Mouse (Mus musculus): ENCODE measurements around the gene Spint5. TPM values are rescaled to one million over a fixed set of nuclear protein-coding genes. Genes with fewer than 3 reads are reported as not detected.

Spint5 gene
- polyA plus RNA-seq, 1 experiment = not detected

DNA sequence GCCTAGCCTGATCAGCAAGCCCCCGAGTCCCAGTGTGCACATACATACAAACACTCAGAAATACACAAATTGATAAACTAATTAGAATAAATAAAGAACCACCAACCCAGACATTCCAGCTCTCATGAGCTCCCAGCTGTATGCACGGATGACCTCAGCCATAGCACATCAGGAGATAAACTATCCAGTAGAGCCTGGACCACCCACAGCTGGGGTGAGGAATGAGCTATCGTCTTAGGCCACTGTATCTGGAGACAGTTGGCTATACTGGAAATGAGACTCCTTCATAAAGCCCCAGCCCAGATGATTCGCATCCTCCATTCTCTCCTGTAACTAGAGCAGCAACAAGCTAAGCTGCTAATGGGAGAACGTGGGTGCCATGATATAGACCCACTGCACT is 19.7 kb downstream of the Spint5 start:
- Histone ChIP-seq H3K4me3 (ENCODE audit: insufficient read depth, low read length) (no peak overlapping the region), H3K4me1 (ENCODE audit: control insufficient read depth, insufficient read depth, low read length) (peaks cover 6% of the 10 kb centered on the region), H3K27ac (ENCODE audit: insufficient read depth, low read length) (no peak overlapping the region)
- TF ChIP-seq CTCF (IDR thresholded peaks at IDR 0.05; ENCODE audit: borderline replicate concordance, insufficient read depth, low read length) (no peak), POLR2A (IDR thresholded peaks at IDR 0.05; ENCODE audit: low read depth, low read length) (no peak)

DNA sequence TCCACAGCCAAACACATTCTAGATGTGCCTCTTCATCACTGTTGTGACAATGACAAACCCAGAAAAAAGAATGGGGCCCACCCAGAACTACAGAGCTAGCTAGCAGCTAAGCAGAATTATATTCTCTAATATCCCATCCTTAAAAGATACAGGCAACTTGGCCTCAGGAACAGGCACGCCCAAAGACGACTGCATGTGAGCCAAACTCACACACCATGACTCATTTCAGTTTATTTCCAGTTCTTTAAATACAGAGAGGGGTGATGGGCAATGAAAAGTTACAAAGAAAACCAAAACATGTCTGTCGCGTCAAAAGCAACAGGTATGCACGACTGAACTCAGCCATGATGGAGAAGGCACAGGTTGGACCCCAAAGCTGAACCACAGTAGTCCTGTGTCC is 20.3 kb downstream of the Spint5 start:
- TF ChIP-seq POLR2A (IDR thresholded peaks at IDR 0.05; ENCODE audit: low read depth, low read length) = no peak
- TF ChIP-seq CTCF (IDR thresholded peaks at IDR 0.05; ENCODE audit: borderline replicate concordance, insufficient read depth, low read length) = no peak
- Histone ChIP-seq H3K4me1 (ENCODE audit: control insufficient read depth, insufficient read depth, low read length) (peaks cover 6% of the 10 kb centered on the region), H3K27ac (ENCODE audit: insufficient read depth, low read length) (no peak overlapping the region), H3K4me3 (ENCODE audit: insufficient read depth, low read length) (no peak overlapping the region)

DNA sequence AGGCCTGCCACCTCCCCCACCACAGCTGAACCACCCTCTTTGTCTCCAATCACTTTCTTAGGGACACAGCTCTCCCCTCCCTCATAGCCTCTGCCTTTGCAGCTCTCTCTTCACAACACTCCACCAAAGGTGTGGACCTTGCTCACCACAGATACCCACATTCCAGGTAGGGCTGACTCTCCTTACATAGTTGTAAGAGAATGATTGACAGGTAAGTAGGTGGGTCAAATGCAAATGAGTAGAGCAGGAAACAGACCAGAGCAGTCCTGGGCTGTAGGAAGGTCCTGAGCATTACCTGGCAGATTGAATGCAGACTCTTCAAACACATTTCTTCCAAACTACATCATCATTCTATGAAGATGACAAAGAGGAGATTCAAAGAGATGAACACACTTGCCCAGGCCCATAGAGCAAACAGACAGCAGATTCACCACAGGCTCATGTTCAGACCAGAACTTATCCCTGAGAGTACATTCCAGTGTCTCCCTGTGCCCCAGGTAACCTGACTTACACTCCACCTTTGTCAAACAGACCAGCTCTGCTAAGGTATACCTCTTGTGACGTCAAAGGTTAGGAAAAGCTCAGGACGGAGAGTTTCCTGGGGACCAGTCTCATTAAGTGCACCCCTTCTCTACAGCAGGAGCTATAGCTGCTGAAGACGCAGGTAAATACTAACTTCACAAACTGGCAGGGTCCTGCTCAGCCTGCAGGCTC is 22.4 kb downstream of the Spint5 start:
- no peak overlapping the region for H3K27ac ChIP-seq (ENCODE audit: insufficient read depth, low read length)
- TF ChIP-seq POLR2A (IDR thresholded peaks at IDR 0.05; ENCODE audit: low read depth, low read length) (no peak), CTCF (IDR thresholded peaks at IDR 0.05; ENCODE audit: borderline replicate concordance, insufficient read depth, low read length) (no peak)
- no peak overlapping the region for H3K4me3 ChIP-seq (ENCODE audit: insufficient read depth, low read length)
- peaks cover 6% of the 10 kb centered on the region for H3K4me1 ChIP-seq (ENCODE audit: control insufficient read depth, insufficient read depth, low read length)

DNA sequence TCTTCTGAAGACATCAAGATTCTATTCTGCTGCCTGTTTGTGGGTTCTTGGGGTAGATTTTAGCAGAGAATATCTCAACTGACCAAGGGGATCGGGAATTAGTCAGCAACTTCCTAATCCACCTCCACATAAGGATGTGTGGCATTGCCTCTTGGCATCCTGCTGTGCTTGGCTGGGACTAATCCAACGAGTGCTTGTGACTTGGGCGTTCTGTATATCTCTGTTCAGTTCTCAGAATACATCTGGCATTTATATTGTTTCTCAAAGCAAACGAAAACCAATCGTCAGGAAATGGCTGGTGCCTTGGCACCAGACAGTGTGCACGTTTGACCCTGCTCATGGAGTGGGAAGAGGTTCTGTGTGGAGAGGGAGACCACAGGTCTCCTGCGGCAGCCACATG is 24.8 kb downstream of the Spint5 start:
- H3K4me3 ChIP-seq (ENCODE audit: insufficient read depth, low read length) = no peak overlapping the region

DNA sequence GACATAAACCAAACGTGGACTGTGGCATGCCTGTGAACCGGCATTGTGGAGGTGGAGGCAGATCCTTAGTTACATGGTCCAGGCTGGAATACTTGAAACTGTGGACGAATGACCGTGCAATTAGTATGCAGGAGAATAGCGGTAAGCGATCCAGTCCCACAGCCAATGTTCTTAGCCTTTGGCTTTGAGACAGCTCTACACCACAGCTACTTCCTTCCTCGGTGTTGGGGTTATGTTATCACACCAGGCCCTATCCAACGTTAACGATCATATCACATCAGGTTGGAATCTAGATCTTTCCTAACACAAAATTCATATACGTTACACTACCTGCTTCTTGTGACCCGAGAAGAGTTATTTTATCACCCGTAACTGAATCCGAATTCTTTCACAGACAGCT is 29.9 kb downstream of the Spint5 start:
- peaks cover 7% of the 10 kb centered on the region for H3K4me1 ChIP-seq (ENCODE audit: control insufficient read depth, insufficient read depth, low read length)
- TF ChIP-seq CTCF (IDR thresholded peaks at IDR 0.05; ENCODE audit: borderline replicate concordance, insufficient read depth, low read length) (no peak), POLR2A (IDR thresholded peaks at IDR 0.05; ENCODE audit: low read depth, low read length) (no peak)
- H3K27ac ChIP-seq (ENCODE audit: insufficient read depth, low read length) = no peak overlapping the region
- H3K4me3 ChIP-seq (ENCODE audit: insufficient read depth, low read length) = peak overlapping the region; percentile 71

More for the DNA sequence above, 24.8 kb downstream of the Spint5 start:
- TF ChIP-seq POLR2A (IDR thresholded peaks at IDR 0.05; ENCODE audit: low read depth, low read length) = no peak
- no peak for TF ChIP-seq CTCF (IDR thresholded peaks at IDR 0.05; ENCODE audit: borderline replicate concordance, insufficient read depth, low read length)
- Histone ChIP-seq H3K27ac (ENCODE audit: insufficient read depth, low read length) (no peak overlapping the region), H3K4me1 (ENCODE audit: control insufficient read depth, insufficient read depth, low read length) (peaks cover 5% of the 10 kb centered on the region)

DNA sequence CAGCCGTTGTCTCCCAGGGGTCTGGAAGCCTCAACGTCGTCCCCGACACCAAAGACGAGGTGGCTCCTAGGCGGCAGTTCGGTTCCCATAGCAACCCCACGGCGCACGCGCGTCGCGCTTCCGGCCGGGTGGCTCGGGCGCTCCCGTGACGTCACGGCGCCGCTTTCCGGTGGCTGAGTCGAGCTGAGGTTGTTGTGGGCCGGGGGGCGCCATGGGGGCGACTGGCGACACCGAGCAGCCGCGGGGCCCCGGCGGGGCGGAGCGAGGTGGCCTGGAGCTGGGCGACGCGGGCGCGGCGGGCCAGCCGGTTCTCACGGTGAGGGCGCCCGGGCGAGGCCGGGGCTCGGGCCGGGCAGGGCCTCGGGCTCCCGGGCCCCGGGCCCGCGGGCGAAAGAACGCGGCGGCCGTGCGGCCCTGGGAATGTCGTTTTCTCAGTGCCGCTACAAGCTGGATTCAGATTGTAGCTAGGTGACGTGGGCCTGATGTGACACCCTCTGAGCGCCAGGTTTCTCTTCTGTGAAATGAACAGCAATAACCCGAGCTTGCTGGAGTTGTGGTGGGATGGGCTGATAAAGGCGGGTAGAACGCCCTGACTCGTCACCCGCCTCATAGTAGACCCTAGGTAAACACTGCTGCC is 30.9 kb downstream of the Spint5 start, which contains the start of the genes Wfdc3 and Dnttip1:
Gene Wfdc3 (minus strand): TSS at position 89 of the 637 bp plus-strand sequence.
Gene Dnttip1 (plus strand): TSS at position 141 of the 637 bp plus-strand sequence.
- TF ChIP-seq CTCF (IDR thresholded peaks at IDR 0.05; ENCODE audit: borderline replicate concordance, insufficient read depth, low read length) (no peak), POLR2A (IDR thresholded peaks at IDR 0.05; ENCODE audit: low read depth, low read length) (peak; percentile 40)
- H3K27ac ChIP-seq (ENCODE audit: insufficient read depth, low read length) = no peak within 1 kb of the TSS
- peak within 1 kb of the TSS; percentile 71 for H3K4me3 ChIP-seq (ENCODE audit: insufficient read depth, low read length)
- peaks cover 7% of the 10 kb centered on the region for H3K4me1 ChIP-seq (ENCODE audit: control insufficient read depth, insufficient read depth, low read length)

DNA sequence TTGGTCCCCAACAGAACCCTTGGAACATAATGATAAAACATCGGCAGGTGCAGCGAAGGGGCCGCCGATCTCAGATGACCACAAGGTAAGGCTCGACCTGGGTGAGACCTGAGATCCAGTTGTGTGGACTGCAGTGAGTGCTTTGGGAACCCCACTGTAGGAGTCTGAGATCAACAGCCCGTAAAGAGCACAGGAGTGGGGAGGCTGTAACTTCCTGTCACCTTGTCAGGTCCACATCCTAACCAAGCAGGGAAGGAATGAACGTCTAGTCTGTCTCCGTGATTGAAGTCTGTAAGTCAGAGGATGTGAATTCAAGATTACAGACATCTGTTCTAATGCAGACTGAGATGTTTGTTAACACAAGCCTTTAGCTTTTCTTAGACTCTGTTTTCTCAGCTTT is 31.6 kb downstream of the Spint5 start:
- TF ChIP-seq CTCF (IDR thresholded peaks at IDR 0.05; ENCODE audit: borderline replicate concordance, insufficient read depth, low read length) (no peak), POLR2A (IDR thresholded peaks at IDR 0.05; ENCODE audit: low read depth, low read length) (no peak)
- Histone ChIP-seq H3K27ac (ENCODE audit: insufficient read depth, low read length) (no peak overlapping the region), H3K4me1 (ENCODE audit: control insufficient read depth, insufficient read depth, low read length) (peaks cover 7% of the 10 kb centered on the region)

DNA sequence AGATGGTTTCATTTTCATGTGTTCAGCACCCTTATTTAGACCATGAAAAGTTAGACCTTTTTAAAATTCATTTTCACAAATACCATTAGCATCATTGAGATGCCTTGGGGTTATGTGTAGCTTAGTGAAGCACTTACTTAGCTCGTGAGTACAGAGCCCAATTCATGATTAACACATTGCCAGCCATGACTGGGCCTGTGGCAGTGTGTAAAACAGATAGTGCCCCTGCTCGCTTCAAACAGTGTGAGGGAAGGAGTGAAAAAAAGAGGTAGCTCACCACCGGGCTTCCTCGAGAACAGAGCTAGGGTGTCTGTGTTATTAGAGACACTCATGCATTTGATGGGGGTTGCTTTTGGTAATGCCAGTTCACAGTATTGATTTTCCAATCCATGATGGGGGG is 33.1 kb downstream of the Spint5 start:
- H3K27ac ChIP-seq (ENCODE audit: insufficient read depth, low read length) = no peak overlapping the region
- peaks cover 7% of the 10 kb centered on the region for H3K4me1 ChIP-seq (ENCODE audit: control insufficient read depth, insufficient read depth, low read length)
- TF ChIP-seq POLR2A (IDR thresholded peaks at IDR 0.05; ENCODE audit: low read depth, low read length) (no peak), CTCF (IDR thresholded peaks at IDR 0.05; ENCODE audit: borderline replicate concordance, insufficient read depth, low read length) (no peak)
- H3K4me3 ChIP-seq (ENCODE audit: insufficient read depth, low read length) = no peak overlapping the region

More for the DNA sequence above, 31.6 kb downstream of the Spint5 start:
- H3K4me3 ChIP-seq (ENCODE audit: insufficient read depth, low read length) = peak overlapping the region; percentile 71

DNA sequence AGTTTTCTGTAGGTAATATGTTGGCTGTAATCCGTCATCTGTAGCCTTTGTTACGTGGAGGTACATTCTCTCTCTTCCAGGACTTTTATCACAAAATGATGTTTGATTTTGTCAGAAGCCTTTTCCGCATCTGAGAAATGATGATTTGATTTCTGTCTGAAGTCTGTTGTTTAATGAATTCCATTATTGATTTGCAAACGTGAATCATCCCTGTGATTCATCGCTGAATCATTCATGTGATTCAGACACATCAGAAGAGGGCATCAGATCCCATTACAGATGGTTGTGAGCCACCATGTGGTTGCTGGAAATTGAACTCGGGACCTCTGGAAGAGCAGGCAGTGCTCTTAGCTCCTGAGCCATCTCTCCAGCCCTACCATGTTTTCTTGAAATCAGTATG is 33.9 kb downstream of the Spint5 start:
- Histone ChIP-seq H3K4me1 (ENCODE audit: control insufficient read depth, insufficient read depth, low read length) (peaks cover 7% of the 10 kb centered on the region), H3K4me3 (ENCODE audit: insufficient read depth, low read length) (no peak overlapping the region), H3K27ac (ENCODE audit: insufficient read depth, low read length) (peak overlapping the region; percentile 54; the same call in 1 of the 2 replicates)
- TF ChIP-seq CTCF (IDR thresholded peaks at IDR 0.05; ENCODE audit: borderline replicate concordance, insufficient read depth, low read length) (no peak), POLR2A (IDR thresholded peaks at IDR 0.05; ENCODE audit: low read depth, low read length) (no peak)

DNA sequence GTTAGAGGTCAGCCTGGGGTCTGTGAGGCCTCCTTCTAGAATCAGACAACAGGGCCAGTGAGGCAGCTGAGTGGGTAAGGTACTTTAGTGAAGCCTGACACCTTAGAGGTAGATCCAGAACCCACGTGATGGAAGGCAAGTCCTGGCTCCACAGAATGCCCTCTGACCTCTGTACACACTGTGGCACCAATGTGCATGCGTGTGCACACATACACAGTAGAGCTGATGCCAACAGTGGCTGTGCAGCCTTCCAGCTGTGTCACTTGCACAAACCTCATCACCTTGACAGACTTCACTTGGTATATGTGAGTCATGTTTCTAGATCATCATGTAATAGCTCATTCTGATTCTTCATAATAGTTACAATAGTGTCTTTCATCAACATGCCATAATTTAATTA is 37.3 kb downstream of the Spint5 start:
- no peak overlapping the region for H3K4me3 ChIP-seq (ENCODE audit: insufficient read depth, low read length)

More for the DNA sequence above, 37.3 kb downstream of the Spint5 start:
- H3K27ac ChIP-seq (ENCODE audit: insufficient read depth, low read length) = no peak overlapping the region
- peaks cover 5% of the 10 kb centered on the region for H3K4me1 ChIP-seq (ENCODE audit: control insufficient read depth, insufficient read depth, low read length)
- TF ChIP-seq POLR2A (IDR thresholded peaks at IDR 0.05; ENCODE audit: low read depth, low read length) (no peak), CTCF (IDR thresholded peaks at IDR 0.05; ENCODE audit: borderline replicate concordance, insufficient read depth, low read length) (no peak)

All from embryonic fibroblast, embryonic 13.5 days (primary cell).